Mouse (Mus musculus): ENCODE measurements around the gene Arhgap19.
"Not testable (repeated sequence)": the region's sequence is repeated elsewhere in the genome, so short reads cannot be mapped to it uniquely, and the experiment has no call there.

The Arhgap19 gene

DNA sequence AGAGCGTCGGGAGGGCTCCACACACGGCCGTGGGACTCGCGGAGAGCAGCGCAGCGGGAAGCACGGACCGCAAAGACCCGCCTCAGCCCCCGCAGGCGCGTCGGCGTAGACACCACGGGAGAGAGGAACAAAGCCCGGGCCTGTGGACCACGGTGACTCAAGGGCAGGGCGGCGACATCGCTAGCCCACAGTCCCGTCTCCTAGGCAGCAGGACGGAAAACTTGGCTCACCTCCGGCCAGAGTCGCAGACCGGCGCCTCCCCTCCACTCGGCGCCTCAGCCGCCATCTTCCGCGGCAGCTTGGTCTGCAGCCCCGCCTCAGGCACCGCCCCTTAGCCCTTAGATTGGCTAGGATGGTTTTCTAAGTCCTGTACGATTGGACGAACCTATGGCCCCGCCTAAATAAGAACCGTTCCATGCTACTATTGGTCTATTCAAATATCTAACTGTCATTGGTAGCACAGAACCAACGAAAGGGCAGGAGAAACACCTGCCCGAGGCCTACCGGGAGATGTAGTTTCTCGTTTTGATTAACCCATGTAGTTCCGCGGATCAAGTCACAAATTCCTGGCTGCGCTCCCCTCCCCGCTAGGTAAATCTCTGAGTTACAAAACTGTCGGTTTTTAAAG lies at the start of gene Arhgap19:
TSS of gene Arhgap19 (minus strand) at position 306 of the 628 bp plus-strand sequence.
- DNase-seq (ENCODE audit: low read depth, low spot score) = peak; percentile 83

GRCm38 (mm10) chr19:41850719-41851543 lies 49.1 kb upstream of the Arhgap19 start:
- DNase-seq (ENCODE audit: low read depth, low spot score) = no peak

DNA sequence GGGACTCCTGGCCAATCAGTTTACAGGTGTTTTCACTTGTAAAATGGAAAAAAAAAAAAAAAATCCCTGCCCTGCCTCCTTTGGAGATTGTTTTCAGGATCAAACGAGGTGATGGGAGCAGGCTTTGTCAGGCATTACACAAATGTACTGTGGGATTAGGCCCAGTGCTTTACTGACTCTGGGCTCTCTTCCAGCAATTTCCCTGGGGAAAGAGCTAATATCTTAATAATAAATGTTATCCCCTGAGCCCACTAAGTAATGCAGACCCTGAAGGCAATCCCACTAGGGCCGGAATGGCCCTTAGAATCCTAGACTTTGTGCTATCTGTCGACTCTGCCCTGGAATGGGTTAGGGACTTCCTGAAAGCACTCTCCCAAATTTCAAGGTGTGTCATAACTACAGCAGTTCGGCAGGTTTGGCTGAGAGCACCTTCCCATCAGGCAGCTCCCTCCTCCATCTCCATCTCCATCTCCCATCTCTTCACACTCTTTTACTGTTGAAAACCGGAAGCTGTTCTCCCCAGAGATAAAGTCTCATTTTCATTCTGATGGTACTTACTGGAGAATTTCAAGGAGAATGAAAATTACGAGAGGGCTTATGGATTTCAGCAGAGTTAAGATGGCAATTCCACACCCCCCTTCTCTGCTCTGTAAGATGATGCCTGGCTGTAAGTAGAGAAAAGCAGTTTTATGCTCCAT lies 48.3 kb upstream of the Arhgap19 start:
- DNase-seq (ENCODE audit: low read depth, low spot score) = no peak

- DNase-seq (ENCODE audit: low read depth, low spot score) = peak; percentile 75
These were observed 46.4 kb upstream of the Arhgap19 start, which contains the start of gene Frat2 for GRCm38 (mm10) chr19:41847992-41848851. Gene Frat2 (minus strand): TSS chr19:41848132.

DNA sequence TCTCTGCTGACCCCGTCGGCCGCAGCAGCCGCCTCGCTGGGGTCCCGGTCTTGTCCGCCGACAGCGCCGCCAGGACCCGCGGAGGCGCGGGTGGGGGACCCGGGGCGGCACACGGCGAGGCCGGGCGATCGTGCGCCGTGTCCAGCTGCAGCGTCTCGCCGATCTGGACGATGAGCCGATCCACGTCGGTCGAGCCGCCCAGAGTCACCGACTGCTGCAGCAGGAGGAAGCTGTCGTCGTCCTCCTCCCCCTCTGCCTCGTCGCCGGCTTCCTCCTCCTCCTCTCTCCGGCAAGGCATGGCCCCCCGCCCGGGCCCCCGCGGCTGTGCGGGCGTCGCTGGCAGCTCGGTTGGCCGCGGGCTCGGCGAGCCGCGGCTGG lies 45.8 kb upstream of the Arhgap19 start:
- not testable (repeated sequence) for DNase-seq (ENCODE audit: low read depth, low spot score)

- DNase-seq (ENCODE audit: low read depth, low spot score) = no peak
These were observed 45.3 kb upstream of the Arhgap19 start for GRCm38 (mm10) chr19:41847091-41847581.

DNA sequence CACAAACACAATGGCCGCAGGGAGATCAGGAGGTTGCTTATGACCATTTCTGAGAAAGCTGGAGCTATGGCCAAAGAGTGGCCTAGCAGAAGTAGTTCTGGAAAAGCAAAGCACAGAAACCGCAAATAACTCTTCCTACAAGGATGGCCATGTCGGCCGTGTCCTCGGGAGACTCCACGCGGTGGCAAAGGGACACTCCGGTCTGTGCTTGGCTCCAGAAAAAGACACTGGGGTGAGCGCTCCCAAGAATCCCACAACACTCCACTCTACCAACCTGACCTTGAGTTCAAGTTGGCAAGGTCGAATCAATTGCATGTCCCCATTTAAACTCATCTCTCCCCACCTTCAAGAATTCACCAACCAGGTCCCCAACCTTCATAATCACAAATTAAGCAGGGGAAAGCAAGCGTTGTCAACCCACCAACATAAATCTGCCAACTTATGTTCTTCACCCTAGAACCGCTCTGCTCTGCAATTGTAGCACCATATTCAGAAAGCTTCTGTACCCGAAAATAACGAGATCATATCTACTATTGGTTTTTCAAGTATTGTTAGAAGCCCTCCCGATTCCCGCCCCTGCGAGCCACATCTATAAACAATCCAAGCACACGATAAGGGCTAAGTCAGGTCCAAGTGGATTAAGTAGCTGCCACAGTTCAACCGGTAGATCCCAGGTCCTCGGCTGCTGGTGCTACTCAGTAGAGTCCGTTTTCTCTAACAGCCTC lies 44.7 kb upstream of the Arhgap19 start:
- no peak for DNase-seq (ENCODE audit: low read depth, low spot score)

DNA sequence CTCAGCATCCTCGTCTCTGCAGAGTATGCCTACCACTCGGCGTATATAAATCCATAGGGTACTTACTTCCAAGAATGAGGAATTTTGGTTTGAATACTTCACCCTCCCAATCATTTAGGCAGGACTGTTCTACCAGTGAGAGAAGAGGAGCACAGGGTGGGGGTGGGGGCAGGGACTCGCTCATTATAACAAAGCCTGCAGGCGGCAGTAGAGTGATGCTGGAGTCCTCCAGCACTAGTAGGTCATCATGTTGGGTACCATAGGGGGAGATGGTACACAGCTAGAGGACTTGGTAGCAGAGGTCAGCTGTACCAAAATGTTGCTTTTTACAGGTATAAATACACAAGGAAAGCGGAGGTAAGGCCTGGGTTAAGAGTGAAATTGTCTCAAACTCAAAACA lies 42.5 kb upstream of the Arhgap19 start:
- no peak for DNase-seq (ENCODE audit: low read depth, low spot score)

- no peak for DNase-seq (ENCODE audit: low read depth, low spot score)
These were observed 40.9 kb upstream of the Arhgap19 start for GRCm38 (mm10) chr19:41842706-41843105.

DNA sequence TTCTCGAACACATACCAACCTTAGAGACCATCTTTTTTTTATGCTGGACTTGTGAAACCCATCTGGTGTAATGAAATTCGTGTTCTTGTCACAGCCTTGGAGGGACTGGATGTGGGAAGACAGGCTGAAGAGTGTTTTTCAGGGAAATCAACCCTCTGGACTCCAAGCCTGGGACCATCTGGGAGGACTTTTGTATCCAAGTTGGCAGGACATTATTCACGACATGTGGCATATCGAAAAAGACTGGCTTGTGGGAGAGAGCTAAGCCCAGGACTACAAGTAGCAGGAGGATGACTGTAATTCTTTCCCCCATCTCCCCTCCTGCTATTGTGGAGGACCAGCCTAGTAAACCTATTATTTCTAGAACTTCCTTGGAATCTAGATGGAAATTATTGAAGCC lies 40.3 kb upstream of the Arhgap19 start:
- DNase-seq (ENCODE audit: low read depth, low spot score) = no peak

DNA sequence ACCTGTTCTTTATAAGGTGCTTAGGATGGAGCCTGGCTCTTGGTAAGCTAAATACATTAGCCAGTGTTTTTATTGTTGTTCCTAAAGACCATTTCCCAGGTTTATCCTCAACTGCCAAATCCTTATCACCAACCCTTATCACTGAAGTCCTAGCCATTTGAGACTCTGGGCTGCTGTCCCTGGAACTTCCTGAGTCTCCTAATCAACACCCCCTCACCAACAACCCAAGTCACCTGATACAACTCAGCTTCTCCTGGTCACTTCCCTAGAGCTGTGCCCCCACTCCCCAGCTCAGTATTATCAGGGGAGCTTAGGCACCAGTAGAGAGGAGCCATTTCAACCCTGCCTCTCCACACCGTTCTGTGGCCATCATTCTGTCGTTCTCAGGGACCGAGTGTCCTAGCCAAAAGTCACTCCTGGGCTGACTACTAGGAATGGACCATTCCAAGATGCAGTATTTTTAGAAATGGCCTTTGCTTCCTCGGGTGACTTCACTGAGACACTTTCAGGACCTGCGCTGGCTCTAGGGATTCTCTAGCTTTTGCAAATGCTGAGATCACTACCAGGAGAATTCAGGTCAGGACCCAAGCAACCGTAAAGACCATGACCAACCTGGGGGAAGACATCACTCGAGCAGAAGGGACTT lies 39.4 kb upstream of the Arhgap19 start:
- no peak for DNase-seq (ENCODE audit: low read depth, low spot score)

DNA sequence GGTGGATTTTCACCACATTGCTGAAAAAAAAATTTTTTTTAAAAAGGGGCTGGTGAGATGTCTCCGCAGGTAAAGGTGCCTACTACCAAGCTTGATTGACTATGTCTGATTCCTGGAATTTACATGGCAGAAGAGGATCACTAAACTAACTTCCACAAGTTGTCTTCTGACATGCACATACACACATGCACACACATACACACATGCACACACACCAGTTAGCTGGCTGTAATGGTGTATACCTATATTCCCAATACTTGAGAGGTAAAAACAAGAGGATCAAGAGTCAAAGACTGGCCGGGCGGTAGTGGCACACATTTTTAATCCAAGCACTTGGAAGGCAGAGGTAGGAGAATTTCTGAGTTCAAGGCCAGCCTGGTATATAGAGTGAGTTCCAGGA lies 37.8 kb upstream of the Arhgap19 start:
- DNase-seq (ENCODE audit: low read depth, low spot score) = no peak

DNA sequence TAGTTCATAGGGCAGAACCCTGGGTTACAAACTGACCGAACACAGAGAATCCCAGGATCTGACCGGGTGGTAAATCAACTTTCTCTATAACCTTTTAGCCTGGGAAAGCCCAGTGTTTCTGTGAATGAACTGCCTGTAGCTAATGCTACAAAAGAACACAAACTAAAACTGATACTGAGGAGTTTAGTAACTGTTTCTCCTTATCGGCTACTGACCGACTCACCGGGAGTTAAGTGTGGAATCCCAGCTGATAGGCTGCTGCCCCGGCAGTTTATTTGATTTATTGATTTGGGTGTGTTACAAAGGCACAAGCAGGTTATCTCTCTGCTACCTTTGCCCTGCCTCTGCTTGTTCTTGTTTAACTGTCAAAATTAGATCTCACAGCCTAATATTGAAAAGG lies 37.0 kb upstream of the Arhgap19 start:
- no peak for DNase-seq (ENCODE audit: low read depth, low spot score)

DNA sequence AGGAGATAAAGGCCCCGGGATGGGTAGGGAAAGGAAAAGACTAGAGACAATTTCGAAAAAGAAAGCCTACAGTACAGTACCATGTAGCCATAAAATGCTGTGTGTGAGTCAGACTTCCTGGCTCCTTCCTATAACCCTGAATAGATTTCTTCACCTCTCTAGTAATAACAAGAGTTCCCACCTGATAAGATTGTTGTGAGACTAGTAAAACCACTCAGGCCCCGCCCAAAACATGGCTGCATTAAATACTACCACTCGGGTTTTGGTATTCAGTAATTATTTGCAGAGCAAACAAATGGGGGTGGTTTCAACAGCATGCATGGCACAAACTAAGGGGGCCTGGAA lies 36.0 kb upstream of the Arhgap19 start:
- DNase-seq (ENCODE audit: low read depth, low spot score) = no peak

- DNase-seq (ENCODE audit: low read depth, low spot score) = no peak
These were observed 35.5 kb upstream of the Arhgap19 start for GRCm38 (mm10) chr19:41837194-41837916.

- no peak for DNase-seq (ENCODE audit: low read depth, low spot score)
These were observed 34.9 kb upstream of the Arhgap19 start for GRCm38 (mm10) chr19:41836719-41837118.

- DNase-seq (ENCODE audit: low read depth, low spot score) = no peak
These were observed 34.0 kb upstream of the Arhgap19 start for GRCm38 (mm10) chr19:41835816-41836215.

GRCm38 (mm10) chr19:41835407-41835806 lies 33.6 kb upstream of the Arhgap19 start:
- DNase-seq (ENCODE audit: low read depth, low spot score) = no peak

GRCm38 (mm10) chr19:41832501-41833201 lies 30.8 kb upstream of the Arhgap19 start:
- DNase-seq (ENCODE audit: low read depth, low spot score) = no peak
